Mouse (Mus musculus): ENCODE results near the gene Clcnkb.

The Clcnkb gene

GRCm38 (mm10) chr4:141435974-141436373 is 20.2 kb upstream of the Clcnkb start, which contains the start of gene Srarp:
TSS of gene Srarp (minus strand) at chr4:141436105.
- DNase-seq (ENCODE audit: low spot score in 2 of 2), result no peak

DNA sequence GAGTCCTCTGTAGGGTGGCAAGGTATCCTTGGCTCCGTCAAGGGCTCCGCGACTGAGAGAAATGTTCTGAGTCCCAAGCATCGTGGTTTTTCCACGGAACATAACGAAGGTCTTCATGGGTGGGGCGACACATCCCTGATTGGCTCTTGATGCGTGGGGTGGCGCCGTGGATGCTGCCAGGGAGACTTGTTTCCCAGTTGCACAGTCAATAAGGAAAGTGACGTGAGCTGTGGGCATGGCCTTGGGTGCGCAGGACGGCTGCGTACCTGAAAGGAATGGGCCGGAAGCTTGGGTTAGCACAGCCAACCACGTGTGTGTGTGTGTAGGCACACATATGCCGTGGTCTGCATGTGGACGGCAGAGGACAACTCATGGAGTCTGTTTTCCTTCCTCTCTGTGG is 17.4 kb upstream of the Clcnkb start:
- no peak for DNase-seq (ENCODE audit: low spot score in 2 of 2)

DNA sequence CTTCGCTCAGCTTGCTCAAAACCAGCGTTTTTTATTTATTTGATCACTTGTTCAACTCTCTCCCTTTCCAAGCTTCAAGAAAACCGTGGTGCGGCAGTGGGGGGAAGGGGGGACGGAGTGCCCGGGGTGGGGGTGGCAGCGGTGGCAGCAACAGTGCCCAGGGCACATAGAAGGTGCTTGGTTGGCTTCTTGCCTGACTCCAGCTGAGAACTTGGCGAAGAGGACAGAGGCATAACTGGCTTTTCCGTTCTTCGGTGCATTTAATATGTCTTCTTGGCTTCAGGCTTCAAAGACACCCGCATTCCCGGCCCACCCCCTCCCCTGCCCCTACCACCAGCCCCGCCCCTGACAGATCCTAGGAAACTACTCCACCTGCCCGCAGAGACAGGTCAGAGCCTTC is 16.9 kb upstream of the Clcnkb start:
- no peak for DNase-seq (ENCODE audit: low spot score in 2 of 2)

GRCm38 (mm10) chr4:141430997-141431396 is 15.2 kb upstream of the Clcnkb start:
- DNase-seq (ENCODE audit: low spot score in 2 of 2), result peak in 1 of 2 experiments; percentile 70

GRCm38 (mm10) chr4:141429847-141430246 is 14.0 kb upstream of the Clcnkb start:
- DNase-seq (ENCODE audit: low spot score in 2 of 2), result no peak

DNA sequence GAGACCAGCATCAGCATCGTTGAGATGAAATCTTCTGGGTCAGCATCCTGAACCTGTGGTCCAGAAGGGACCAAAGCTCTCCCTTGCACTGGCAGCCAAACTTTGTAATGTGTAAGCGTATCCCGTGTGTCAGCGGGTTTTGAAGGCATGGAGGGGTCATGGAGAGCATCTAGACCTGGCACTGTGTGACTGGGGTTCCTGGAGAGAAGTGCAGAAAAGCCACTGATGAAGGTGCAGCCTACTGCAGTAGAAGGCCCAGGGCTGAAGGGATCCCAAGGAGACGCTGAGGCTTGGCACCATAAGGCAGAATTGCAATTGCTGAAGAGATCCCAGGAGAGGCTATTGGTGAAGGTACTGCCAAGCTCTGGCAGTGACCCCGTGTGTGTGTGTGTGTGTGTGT is 13.6 kb upstream of the Clcnkb start:
- no peak for DNase-seq (ENCODE audit: low spot score in 2 of 2)

GRCm38 (mm10) chr4:141427921-141428320 is 12.1 kb upstream of the Clcnkb start:
- DNase-seq (ENCODE audit: low spot score in 2 of 2), result no peak

DNA sequence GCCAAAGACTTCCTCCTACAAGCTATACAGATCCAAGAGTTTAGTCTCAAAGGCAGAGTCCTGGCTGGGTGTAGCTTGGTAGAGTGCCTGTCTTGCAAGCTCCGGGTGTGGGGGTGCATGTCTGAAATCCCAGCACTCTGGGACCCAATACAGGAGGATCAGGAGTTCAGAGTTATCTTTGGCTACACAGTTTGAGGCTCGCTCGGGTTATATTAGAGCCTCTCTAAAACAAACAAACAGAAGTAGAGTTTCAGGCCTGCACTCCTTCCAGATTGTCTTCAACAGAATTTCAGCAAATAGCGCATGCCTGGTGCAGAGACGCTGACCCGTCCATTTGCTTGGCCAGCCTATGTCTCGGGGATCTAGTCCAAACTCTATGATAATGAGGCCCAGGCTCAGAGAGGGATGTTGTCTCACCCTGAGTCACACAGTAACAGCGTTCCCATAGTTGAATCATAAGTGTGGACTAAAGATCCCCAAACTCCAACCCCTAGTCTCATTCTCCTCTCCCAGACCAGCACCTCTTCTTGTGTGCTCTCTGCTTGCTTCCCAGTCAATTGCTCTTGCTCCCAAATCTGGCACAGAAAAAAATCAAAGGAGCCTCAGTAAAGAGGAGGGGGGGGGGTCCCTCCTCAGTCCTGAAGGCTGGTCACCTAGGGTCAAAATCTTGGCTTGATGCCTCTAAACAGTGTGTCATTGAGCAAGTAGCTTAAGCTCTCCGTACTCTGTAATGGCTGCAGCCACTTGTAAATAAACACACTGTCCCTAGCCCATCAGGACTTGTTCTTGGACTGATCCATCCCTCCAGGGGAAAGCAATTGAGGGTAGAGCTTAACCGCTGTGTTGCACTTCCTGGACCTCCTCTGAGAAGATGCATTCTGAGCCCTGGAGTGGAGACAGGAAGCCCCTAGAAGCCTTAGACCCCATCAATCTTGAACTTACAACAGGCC is 11.3 kb upstream of the Clcnkb start:
- no peak for DNase-seq (ENCODE audit: low spot score in 2 of 2)

DNA sequence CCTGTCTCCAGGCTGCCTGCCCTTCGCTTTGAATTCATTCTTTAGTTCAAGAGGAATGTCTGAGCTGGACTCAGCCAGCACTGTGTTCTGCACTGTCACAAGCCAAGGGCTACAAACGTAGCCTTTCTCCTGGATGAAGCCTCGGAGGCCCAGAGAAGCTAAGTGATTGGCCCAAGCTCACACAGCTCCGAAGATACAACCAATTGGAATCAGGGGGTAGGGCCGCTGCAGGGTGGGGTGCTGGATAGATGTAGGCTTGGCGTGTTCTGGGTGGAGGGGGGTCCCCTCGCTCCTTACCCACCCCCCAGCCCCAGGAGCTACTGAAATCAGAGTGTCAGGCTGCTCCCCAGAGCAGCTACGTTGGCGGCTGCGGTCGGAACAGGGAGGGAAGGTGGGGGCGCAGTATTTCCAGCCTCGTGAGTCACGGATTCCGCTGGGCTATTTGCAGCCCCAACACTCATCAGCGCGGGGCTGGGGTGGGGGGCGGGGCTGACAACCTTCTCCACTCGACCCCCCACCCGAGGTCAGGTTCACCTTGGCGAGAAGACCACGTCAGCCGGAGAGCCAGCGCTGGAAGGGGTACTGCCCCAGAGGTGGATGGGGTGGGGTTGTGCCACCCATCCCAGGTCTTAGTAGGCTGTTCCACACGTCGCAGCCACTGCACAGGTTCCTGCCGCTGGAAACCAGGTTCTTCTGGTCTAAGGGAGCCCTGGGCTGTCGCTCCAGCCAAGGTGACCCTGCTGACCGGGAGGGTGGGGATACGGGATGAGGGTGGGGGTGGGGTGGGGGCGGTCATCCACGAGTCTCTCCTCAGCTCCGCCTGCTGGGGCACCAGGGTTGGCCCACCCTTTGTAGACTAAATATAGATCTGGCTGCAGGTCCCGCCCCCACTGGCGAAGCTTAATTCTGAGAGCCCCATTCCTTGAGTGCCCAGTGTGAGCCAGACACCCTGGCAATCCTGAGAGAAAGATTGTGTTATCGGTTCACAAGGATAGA is 10.0 kb upstream of the Clcnkb start:
- DNase-seq (ENCODE audit: low spot score in 2 of 2), result peak; percentile 88 to 92

DNA sequence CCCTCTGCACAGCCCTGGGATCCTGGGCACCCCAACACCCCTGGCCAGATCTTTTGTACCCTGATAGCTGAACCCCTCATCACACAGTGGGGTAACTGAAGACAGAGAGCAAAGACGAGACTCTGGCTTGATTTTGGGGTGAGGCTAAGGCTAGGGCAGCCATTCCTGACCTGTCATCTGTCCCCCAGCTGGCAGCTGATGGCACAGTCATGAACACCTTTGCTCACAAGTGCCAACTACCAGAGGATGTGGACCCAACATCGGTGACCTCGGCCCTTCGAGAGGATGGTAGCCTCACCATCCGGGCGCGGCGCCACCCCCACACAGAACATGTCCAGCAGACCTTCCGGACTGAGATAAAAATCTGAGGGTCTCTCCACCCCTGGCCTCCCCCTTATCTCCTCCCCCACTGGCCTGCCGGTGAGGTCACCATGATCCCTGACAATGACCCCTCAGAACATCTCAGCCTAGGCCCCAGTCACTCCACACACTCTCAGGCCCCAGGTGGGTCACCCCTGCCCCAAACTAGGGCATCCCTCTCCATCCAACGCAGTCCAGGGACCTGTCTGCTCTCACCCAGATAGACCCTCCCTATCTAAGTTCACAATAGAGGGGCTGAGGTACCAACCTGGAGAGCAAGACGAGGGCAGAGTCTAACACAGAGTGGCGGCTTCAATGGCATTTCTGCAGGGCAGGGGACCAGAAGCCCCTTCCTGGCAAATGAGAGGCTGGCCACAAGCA is 8.0 kb upstream of the Clcnkb start:
- no peak for DNase-seq (ENCODE audit: low spot score in 2 of 2)

- DNase-seq (ENCODE audit: low spot score in 2 of 2), result no peak
Observed at GRCm38 (mm10) chr4:141423288-141423687, 7.5 kb upstream of the Clcnkb start.

GRCm38 (mm10) chr4:141422841-141423240 is 7.0 kb upstream of the Clcnkb start:
- DNase-seq (ENCODE audit: low spot score in 2 of 2), result no peak

- DNase-seq (ENCODE audit: low spot score in 2 of 2), result peak in 1 of 2 experiments; percentile 37
Observed at GRCm38 (mm10) chr4:141421423-141421822, 5.6 kb upstream of the Clcnkb start.

GRCm38 (mm10) chr4:141420886-141421285 is 5.1 kb upstream of the Clcnkb start:
- DNase-seq (ENCODE audit: low spot score in 2 of 2), result peak in 1 of 2 experiments; percentile 13

- peak in 1 of 2 experiments; percentile 19 for DNase-seq (ENCODE audit: low spot score in 2 of 2)
Observed at GRCm38 (mm10) chr4:141420192-141420829, 4.5 kb upstream of the Clcnkb start, which contains the start of gene Hspb7. TSS of gene Hspb7 (plus strand) at chr4:141420779.

GRCm38 (mm10) chr4:141419398-141420191 is 3.8 kb upstream of the Clcnkb start:
- peak in 1 of 2 experiments; percentile 29 for DNase-seq (ENCODE audit: low spot score in 2 of 2)

DNA sequence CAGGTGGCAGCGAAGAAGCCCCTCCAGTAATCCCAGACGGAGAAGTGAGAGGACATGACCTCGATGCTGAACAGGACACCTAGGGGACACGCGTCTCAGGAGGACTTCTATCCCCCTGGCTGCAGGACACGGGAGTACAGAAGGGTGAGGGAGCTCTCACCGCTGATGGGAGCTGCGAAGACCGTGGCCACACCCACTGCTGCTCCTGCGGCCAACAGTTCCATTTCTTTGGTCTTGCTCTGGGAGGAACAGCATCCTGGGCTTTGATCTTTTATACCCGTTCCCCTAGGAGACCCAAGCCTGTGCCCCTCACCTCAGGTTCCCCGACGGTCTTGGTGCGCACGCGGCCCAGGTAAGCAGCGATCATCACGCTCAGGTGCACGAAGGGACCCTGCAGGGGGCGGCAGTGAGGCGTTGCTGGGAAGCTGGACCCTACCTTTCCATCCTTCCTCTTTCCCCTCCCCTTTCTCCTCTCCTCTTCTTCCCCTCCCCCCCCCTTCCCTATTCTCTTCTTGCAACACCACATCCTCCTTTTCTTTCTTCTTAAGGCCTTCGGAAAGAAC is 4.3 kb downstream of the Clcnkb start:
- DNase-seq (ENCODE audit: low spot score in 2 of 2), result no peak

- no peak for DNase-seq (ENCODE audit: low spot score in 2 of 2)
Observed at GRCm38 (mm10) chr4:141408577-141408976, 7.2 kb downstream of the Clcnkb start.

- DNase-seq (ENCODE audit: low spot score in 2 of 2), result no peak
Observed at GRCm38 (mm10) chr4:141406516-141407299, 9.1 kb downstream of the Clcnkb start.

Measured in right cerebral cortex, postnatal 10 days (tissue).